Mouse (Mus musculus) G1E (cell line): ENCODE results near the gene Lrba.
A peak's percentile ranks its signal among the peaks of the same experiment; 100 is the strongest.

Experiments
- CTCF ChIP-seq: IDR thresholded peaks from 2 replicates; pipeline ENCODE4 v1.5.1; 2012; ENCODE audit warnings: low read depth, low read length, inconsistent platforms, mixed read lengths
- GATA1 ChIP-seq: IDR thresholded peaks from 2 replicates; pipeline ENCODE4 v1.6.1; 2012; ENCODE audit warnings: borderline replicate concordance, low read length, inconsistent platforms, mixed read lengths
- POLR2AphosphoS5 ChIP-seq: IDR thresholded peaks from 2 replicates; pipeline ENCODE4 v1.6.1; 2012; ENCODE audit warnings: low read depth, low read length, inconsistent platforms; ENCODE audit not compliant: insufficient replicate concordance
- TAL1 ChIP-seq: conservative IDR thresholded peaks from 2 replicates; pipeline ENCODE4 v1.6.1; 2012; ENCODE audit warnings: low read depth, low read length, inconsistent platforms, mixed read lengths

GRCm38 (mm10) chr3:86796716-86797115, 572.2 kb downstream of the Lrba start:
- TF ChIP-seq CTCF, result peak; percentile 64
- no peak for TF ChIP-seq TAL1
- TF ChIP-seq GATA1, result no peak
- TF ChIP-seq POLR2AphosphoS5, result no peak
